Mouse (Mus musculus) heart, embryonic 14.5 days (tissue): ENCODE data around the gene Gga2. TPM values are rescaled to one million over a fixed set of nuclear protein-coding genes. Genes with fewer than 3 reads are reported as not detected.

Experiments
- ATAC-seq: fragments of 200-750 bp; cut with Nextera tagmentation; 2 replicates; pipeline ENCODE4 v1.8.0; 2017; ENCODE audit warnings: low read depth, moderate TSS enrichment; ENCODE audit not compliant: insufficient number of reproducible peaks, insufficient read depth, low FRiP score
- H3K27ac ChIP-seq, 2 experiments: fragments of 200-500 bp in 1 of 2; fragments of 300-500 bp in 1 of 2; sonication (generic) in 1 of 2; replicated peaks in 1 of 2; 2 replicates each; pipeline ENCODE4 v1.5.1; 2012 to 2014; ENCODE audit warnings: low read depth in 2 of 2, low read length in 2 of 2, control low read depth in 1 of 2, mild to moderate bottlenecking in 1 of 2, mixed read lengths in 1 of 2; ENCODE audit not compliant: control insufficient read depth in 1 of 2, insufficient read depth in 1 of 2
- H3K27me3 ChIP-seq: fragments of 300-500 bp; sonication (generic); 2 replicates; pipeline ENCODE4 v1.6.1; 2014; ENCODE audit warnings: mild to moderate bottlenecking, low read length, control low read depth; ENCODE audit not compliant: control insufficient read depth, insufficient read depth
- H3K36me3 ChIP-seq: fragments of 300-500 bp; sonication (generic); 2 replicates; pipeline ENCODE4 v1.6.1; 2014; ENCODE audit warnings: mild to moderate bottlenecking, control low read depth, low read length, mixed read lengths; ENCODE audit not compliant: control insufficient read depth, insufficient read depth
- H3K4me1 ChIP-seq, 2 experiments: fragments of 200-500 bp in 1 of 2; fragments of 300-500 bp in 1 of 2; sonication (generic) in 1 of 2; 2 replicates each; pipeline ENCODE4 v1.6.1; 2012 to 2014; ENCODE audit warnings: low read length in 2 of 2, control low read depth in 1 of 2, mixed read lengths in 1 of 2; ENCODE audit not compliant: control insufficient read depth in 2 of 2, insufficient read depth in 2 of 2
- H3K4me2 ChIP-seq: fragments of 300-500 bp; sonication (generic); 2 replicates; pipeline ENCODE4 v1.6.1; 2014; ENCODE audit warnings: mild to moderate bottlenecking, low read length
- H3K4me3 ChIP-seq, 2 experiments: fragments of 200-500 bp in 1 of 2; fragments of 300-500 bp in 1 of 2; sonication (generic) in 1 of 2; 2 replicates each; pipeline ENCODE4 v1.5.1; 2012 to 2014; ENCODE audit warnings: low read length in 2 of 2, mild to moderate bottlenecking in 2 of 2, control low read depth in 1 of 2, low read depth in 1 of 2, moderate library complexity in 1 of 2; ENCODE audit not compliant: control insufficient read depth in 1 of 2, insufficient read depth in 1 of 2
- H3K9ac ChIP-seq: fragments of 300-500 bp; sonication (generic); 2 replicates; pipeline ENCODE4 v1.6.1; 2014; ENCODE audit warnings: mild to moderate bottlenecking, low read length
- H3K9me3 ChIP-seq: fragments of 300-500 bp; sonication (generic); 2 replicates; pipeline ENCODE4 v1.6.1; 2016; ENCODE audit warnings: low read length, control low read depth; ENCODE audit not compliant: control insufficient read depth
- WGBS: fragments of 180-500 bp; shearing (Covaris S2); extraction: QIAGEN DNeasy Blood & Tissue Kit; methylation state at CpG from one replicate; pipeline ENCODE4 v1.1.7; 2014; 5-methylcytosine and 5-hydroxymethylcytosine counted together
- polyA plus RNA-seq: library from polyadenylated mRNA; unstranded; fragments of >200 nt; fragmentation: Nextera tagmentation; extraction: Ambion mirVana; gene quantifications from 2 replicates; pipeline ENCODE4 v1.2.1, GENCODE M21; 2014

The Gga2 gene
- polyA plus RNA-seq, 1 experiment from 2014 or later = 66.3 TPM

DNA sequence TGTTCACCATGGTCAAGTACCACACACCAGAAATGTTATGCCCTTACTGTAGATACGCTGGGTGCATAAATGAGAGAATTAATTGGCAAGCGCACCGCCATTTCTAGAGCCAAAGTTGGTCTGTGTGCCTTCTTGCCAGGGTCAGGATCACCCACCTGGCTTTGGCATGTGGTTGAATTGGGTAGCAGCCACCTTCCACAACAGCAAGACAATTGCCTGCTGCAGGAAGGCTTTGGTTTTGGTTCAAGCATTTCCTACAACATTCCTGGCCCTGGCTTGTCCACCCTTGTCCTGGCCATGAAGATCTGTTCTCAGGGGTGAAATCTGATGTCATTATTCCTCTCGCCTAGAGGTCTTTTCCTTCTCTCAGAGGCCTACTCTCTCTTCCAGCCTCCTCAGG is 8.7 kb downstream of the Gga2 start:
- 95% methylated on average over 4 of the region's 4 CpGs for WGBS

DNA sequence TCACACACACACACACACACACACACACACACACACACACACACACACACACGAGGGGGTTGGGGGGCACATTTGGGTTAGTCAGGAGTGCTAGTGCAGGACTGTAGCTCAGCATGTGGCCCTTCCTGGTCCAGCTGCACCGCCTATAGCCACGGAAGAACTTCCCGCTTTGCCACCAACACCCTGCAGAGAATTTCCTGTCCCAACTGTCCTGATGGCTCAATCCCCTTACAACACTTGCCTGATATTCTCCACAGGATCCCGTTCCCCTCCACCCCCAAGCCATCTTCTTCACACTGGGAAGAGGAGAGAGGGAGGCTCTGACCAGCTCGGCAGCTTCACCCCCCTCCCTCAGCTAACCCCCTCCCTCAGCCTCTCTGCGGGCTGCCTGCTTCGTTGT is 20.6 kb downstream of the Gga2 start:
- no peak overlapping the region for H3K9ac ChIP-seq
- no peak overlapping the region for H3K4me3 ChIP-seq
- H3K36me3 ChIP-seq = peaks cover 95% of the 10 kb centered on the region
- H3K27ac ChIP-seq = no peak overlapping the region
- H3K4me1 ChIP-seq = no peaks in the 10 kb centered on the region
- ATAC-seq = no peak
- H3K27me3 ChIP-seq = no peaks in the 10 kb centered on the region
- no peak overlapping the region for H3K4me2 ChIP-seq
- no peaks in the 10 kb centered on the region for H3K9me3 ChIP-seq
- WGBS = 74% methylated on average over 8 of the region's 8 CpGs

More for the DNA sequence above, 8.7 kb downstream of the Gga2 start:
- Histone ChIP-seq H3K27me3 (no peaks in the 10 kb centered on the region), H3K4me2 (no peak overlapping the region), H3K27ac (no peak overlapping the region; a peak in 1 of 4 replicates), H3K9me3 (no peaks in the 10 kb centered on the region), H3K4me1 (peaks cover 16 to 24% of the 10 kb centered on the region in 2 experiments), H3K4me3 (no peak overlapping the region), H3K36me3 (peaks cover 51% of the 10 kb centered on the region), H3K9ac (no peak overlapping the region)
- ATAC-seq = no peak

DNA sequence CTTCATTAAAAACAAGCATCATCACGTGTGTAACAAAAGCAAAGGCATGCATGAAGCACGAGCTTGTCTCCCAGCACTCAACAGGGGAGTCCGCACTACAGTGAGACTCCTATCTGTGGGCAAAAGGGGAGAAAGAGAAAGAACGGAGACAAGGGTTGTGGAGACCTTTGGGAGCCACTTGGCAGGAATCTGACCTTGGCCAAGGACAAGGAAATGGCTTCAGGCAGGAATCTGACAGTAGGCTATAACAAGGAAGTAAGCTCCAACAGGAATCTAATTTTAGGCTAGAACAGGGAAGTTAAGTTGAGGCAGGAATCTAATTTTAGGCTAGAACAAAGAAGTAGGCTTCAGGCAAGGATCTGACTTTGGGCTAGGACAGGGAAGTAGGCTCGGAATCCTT is 25.1 kb downstream of the Gga2 start:
- no peak for ATAC-seq
- no peak overlapping the region for H3K4me3 ChIP-seq
- no peak overlapping the region for H3K4me2 ChIP-seq
- peaks cover 96% of the 10 kb centered on the region for H3K36me3 ChIP-seq
- no peaks in the 10 kb centered on the region for H3K9me3 ChIP-seq
- no peaks in the 10 kb centered on the region for H3K27me3 ChIP-seq
- H3K4me1 ChIP-seq = no peaks in the 10 kb centered on the region
- H3K27ac ChIP-seq = no peak overlapping the region
- 89% methylated on average over 5 of the region's 5 CpGs for WGBS
- no peak overlapping the region for H3K9ac ChIP-seq

DNA sequence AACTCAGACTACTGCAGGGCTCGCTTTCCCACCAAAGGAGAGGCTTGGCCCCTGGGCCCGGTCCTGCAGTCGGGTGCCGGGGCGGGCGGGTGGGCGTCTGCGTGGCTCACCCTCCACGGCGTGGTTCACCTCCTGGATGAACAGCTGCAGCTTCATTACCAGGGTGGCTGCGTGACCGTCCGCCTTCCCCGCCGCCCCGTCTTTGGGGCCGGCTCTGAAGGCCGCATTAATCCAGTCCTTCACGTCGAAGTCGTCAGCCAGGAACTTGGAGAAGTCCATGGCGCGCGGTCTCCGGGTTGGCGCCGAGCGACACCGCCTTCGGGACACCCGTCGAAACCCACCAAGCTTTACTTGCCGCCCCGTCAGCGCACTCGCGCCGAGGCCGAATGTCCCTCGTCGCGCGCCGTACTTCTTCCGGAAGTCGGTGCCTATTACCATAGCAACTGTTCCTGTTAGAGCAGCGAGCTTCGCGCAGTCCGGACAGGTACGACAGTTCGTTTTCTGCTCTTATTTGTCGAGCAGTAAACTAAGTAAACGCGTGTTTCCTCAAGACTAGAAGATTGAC is 39.6 kb downstream of the Gga2 start, which contains the start of gene Cog7:
Cog7 (minus strand) TSS at position 405 of the 565 bp plus-strand sequence.
- 0 out of 4 replicates have a peak, but pooled peaks cover 0 to 2% of the 10 kb centered on the region in 2 experiments for H3K4me1 ChIP-seq
- peaks cover 13% of the 10 kb centered on the region; the same call in 1 of the 2 replicates for H3K36me3 ChIP-seq
- H3K27ac ChIP-seq = no peak within 1 kb of the TSS
- H3K4me3 ChIP-seq = peak within 1 kb of the TSS; percentile 62 to 85
- H3K9ac ChIP-seq = peak within 1 kb of the TSS; percentile 88
- ATAC-seq = peak; percentile 57; the same call in 1 of the 2 replicates
- H3K9me3 ChIP-seq = no peaks in the 10 kb centered on the region
- no peaks in the 10 kb centered on the region for H3K27me3 ChIP-seq
- WGBS = under 1% methylated on average over 55 of the region's 55 CpGs
- H3K4me2 ChIP-seq = peak within 1 kb of the TSS; percentile 69

DNA sequence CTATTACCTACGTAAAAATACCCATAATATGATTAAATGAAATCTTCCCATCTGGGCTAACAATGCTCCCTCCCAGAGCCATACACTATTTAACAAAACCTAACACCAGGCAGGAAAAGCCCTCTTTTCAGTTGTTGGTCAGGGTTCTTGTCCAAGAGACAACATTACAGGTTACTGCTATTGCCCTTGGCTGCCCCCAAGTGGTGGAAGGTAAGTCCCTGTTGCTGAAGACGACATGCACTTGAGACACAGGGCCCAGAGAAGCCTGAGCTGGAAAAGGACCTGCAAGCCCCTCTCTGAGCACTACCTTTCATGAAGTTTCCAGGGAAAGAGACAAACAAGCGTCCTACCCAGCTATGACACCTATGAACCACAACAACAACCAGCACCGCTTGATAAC is 46.0 kb downstream of the Gga2 start:
- H3K27me3 ChIP-seq = no peaks in the 10 kb centered on the region
- ATAC-seq = no peak
- H3K9me3 ChIP-seq = no peaks in the 10 kb centered on the region
- H3K4me2 ChIP-seq = no peak overlapping the region
- H3K36me3 ChIP-seq = peaks cover 44% of the 10 kb centered on the region
- H3K27ac ChIP-seq = no peak overlapping the region
- 53% methylated on average over 4 of the region's 4 CpGs for WGBS
- no peak overlapping the region for H3K9ac ChIP-seq
- H3K4me3 ChIP-seq = no peak overlapping the region
- no peaks in the 10 kb centered on the region for H3K4me1 ChIP-seq

DNA sequence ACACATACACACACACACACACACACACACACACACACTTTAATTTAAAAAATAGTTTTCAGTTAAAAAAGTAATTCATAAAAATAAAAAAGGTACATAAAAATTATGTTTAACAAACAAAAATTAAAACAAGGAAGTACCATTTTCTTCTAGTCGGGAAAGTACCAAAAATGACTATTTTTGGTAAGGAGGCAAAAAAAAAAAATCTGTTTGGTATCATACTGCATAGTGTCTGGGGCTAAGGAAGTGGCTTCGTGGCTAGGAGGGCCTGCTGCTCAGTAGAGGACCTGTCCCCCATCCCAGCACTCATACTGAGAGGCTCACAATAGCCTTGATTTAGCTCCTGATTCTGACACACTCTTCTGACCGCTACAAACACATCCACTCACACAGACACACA is 49.3 kb downstream of the Gga2 start:
- ATAC-seq = no peak
- Histone ChIP-seq H3K4me3 (no peak overlapping the region), H3K36me3 (peaks cover 44% of the 10 kb centered on the region), H3K4me2 (no peak overlapping the region), H3K27ac (no peak overlapping the region), H3K9me3 (no peaks in the 10 kb centered on the region), H3K27me3 (no peaks in the 10 kb centered on the region), H3K9ac (no peak overlapping the region), H3K4me1 (no peaks in the 10 kb centered on the region; a peak in 1 of 4 replicates)
- WGBS = 87% methylated on average over 3 of the region's 3 CpGs

DNA sequence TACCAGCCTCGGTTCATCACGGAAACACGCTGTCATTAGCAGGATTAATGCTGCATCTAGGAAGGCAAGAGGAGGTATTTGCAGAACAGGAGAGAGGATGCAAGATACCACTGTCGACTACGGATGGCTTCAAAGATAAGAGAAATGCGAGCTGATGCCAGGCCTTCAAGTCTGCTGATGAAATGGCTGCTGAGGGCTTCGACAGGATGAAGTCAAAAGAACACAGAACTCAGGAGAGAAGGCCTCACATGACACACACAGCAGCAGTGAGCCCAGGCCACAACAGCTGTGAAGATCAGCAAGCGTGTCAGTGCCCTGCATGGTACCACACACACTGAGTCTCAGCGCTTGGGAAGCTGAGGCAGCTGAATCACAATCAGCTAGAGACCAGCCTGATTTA is 50.8 kb downstream of the Gga2 start:
- 70% methylated on average over 9 of the region's 9 CpGs for WGBS

DNA sequence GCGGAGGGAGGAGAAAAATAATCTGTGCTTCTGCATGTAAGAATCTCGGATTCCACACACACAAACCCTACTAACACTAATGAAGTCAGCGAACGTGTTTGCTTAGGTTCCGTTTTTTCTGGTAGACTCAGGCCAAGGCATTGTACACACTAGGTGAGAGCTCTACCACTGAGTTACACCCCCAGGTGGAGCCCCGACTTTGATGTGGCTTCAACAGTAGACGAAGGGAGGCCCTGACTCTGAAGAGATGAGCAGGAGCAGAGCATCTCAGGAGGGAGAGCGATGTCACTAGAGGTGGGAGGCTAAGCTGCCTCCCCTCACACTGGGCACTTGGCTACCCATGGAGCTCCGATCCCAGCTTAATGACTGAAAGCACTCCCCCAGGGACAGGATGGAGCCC is 52.2 kb downstream of the Gga2 start:
- H3K4me3 ChIP-seq = no peak overlapping the region
- H3K4me1 ChIP-seq = no peaks in the 10 kb centered on the region; a peak in 1 of 4 replicates
- H3K9me3 ChIP-seq = peaks cover 4% of the 10 kb centered on the region; the same call in 1 of the 2 replicates
- no peaks in the 10 kb centered on the region for H3K27me3 ChIP-seq
- peaks cover 36% of the 10 kb centered on the region for H3K36me3 ChIP-seq
- ATAC-seq = no peak
- no peak overlapping the region for H3K27ac ChIP-seq
- no peak overlapping the region for H3K9ac ChIP-seq
- 79% methylated on average over 9 of the region's 9 CpGs for WGBS
- H3K4me2 ChIP-seq = no peak overlapping the region

More for the DNA sequence above, 50.8 kb downstream of the Gga2 start:
- no peaks in the 10 kb centered on the region for H3K27me3 ChIP-seq
- H3K27ac ChIP-seq = no peak overlapping the region
- H3K4me3 ChIP-seq = no peak overlapping the region
- no peak overlapping the region for H3K9ac ChIP-seq
- H3K4me1 ChIP-seq = no peaks in the 10 kb centered on the region; a peak in 1 of 4 replicates
- H3K36me3 ChIP-seq = peaks cover 43% of the 10 kb centered on the region
- H3K4me2 ChIP-seq = no peak overlapping the region
- no peaks in the 10 kb centered on the region for H3K9me3 ChIP-seq
- ATAC-seq = no peak
